Mouse (Mus musculus) urinary bladder, postnatal 4 days (tissue): ENCODE results near the gene Btnl10.

Experiments
- DNase-seq, 2 experiments: peaks; one replicate each; pipeline ENCODE4 v3.0.0; 2021 to 2022; ENCODE audit warnings: low spot score in 2 of 2

Btnl10 gene

GRCm38 (mm10) chr11:58917745-58918366, at the start of gene Btnl10:
Gene Btnl10, plus strand, starts transcription at chr11:58917908.
- DNase-seq = no peak

- no peak for DNase-seq
Observed at GRCm38 (mm10) chr11:58867954-58868330, 49.8 kb upstream of the Btnl10 start.

GRCm38 (mm10) chr11:58870961-58871360, 46.7 kb upstream of the Btnl10 start:
- DNase-seq = no peak

- peak in 1 of 2 experiments; percentile 53 for DNase-seq
Observed at GRCm38 (mm10) chr11:58883756-58884155, 34.0 kb upstream of the Btnl10 start.

GRCm38 (mm10) chr11:58890511-58890910, 27.2 kb upstream of the Btnl10 start:
- DNase-seq = no peak

GRCm38 (mm10) chr11:58894456-58894855, 23.3 kb upstream of the Btnl10 start:
- DNase-seq = no peak

- no peak for DNase-seq
Observed at GRCm38 (mm10) chr11:58897485-58897884, 20.2 kb upstream of the Btnl10 start.

GRCm38 (mm10) chr11:58901080-58901479, 16.6 kb upstream of the Btnl10 start:
- DNase-seq = no peak

GRCm38 (mm10) chr11:58903511-58904409, 13.9 kb upstream of the Btnl10 start, which contains the start of gene Zfp39:
Gene Zfp39, minus strand, starts transcription at chr11:58904225.
- DNase-seq = peak; percentile 95

GRCm38 (mm10) chr11:58904410-58904718, 13.3 kb upstream of the Btnl10 start:
- DNase-seq = no peak

GRCm38 (mm10) chr11:58904838-58905237, 12.9 kb upstream of the Btnl10 start:
- no peak for DNase-seq

- DNase-seq = no peak
Observed at GRCm38 (mm10) chr11:58913776-58914175, 3.9 kb upstream of the Btnl10 start.

- no peak for DNase-seq
Observed at GRCm38 (mm10) chr11:58914461-58915028, 3.2 kb upstream of the Btnl10 start.

GRCm38 (mm10) chr11:58916879-58917744, 596 bp upstream of the Btnl10 start:
- DNase-seq = no peak

- DNase-seq = no peak
Observed at GRCm38 (mm10) chr11:58918759-58919158, 1.1 kb downstream of the Btnl10 start.

- no peak for DNase-seq
Observed at GRCm38 (mm10) chr11:58922420-58922819, 4.7 kb downstream of the Btnl10 start.

GRCm38 (mm10) chr11:58926651-58927050, 8.9 kb downstream of the Btnl10 start:
- DNase-seq = no peak

- DNase-seq = no peak
Observed at GRCm38 (mm10) chr11:58927053-58927452, 9.3 kb downstream of the Btnl10 start.

- no peak for DNase-seq
Observed at GRCm38 (mm10) chr11:58927790-58928651, 10.3 kb downstream of the Btnl10 start.

GRCm38 (mm10) chr11:58929055-58929454, 11.3 kb downstream of the Btnl10 start:
- no peak for DNase-seq

GRCm38 (mm10) chr11:58929641-58930040, 11.9 kb downstream of the Btnl10 start:
- DNase-seq = no peak
